Mouse (Mus musculus) thymus, adult 2 months (tissue): ENCODE measurements around the gene Dnal4. TPM values are rescaled to one million over a fixed set of nuclear protein-coding genes. Genes with fewer than 3 reads are reported as not detected.

ENCODE experiments used
- DNase-seq: peaks from one replicate; pipeline ENCODE4 v3.0.0; 2021
- H3K27ac ChIP-seq: fragments of 200-500 bp; 2 replicates; pipeline ENCODE4 v1.5.1; 2012; ENCODE audit warnings: low read length, control low read depth; ENCODE audit not compliant: control insufficient read depth, insufficient read depth
- H3K27me3 ChIP-seq: fragments of 200-500 bp; 2 replicates; pipeline ENCODE4 v1.6.1; 2012; ENCODE audit warnings: mild to moderate bottlenecking, low read length, moderate library complexity, mixed read lengths; ENCODE audit not compliant: control insufficient read depth, insufficient read depth
- H3K36me3 ChIP-seq: fragments of 200-500 bp; 2 replicates; pipeline ENCODE4 v1.6.1; 2012; ENCODE audit warnings: mild to moderate bottlenecking, low read length, moderate library complexity; ENCODE audit not compliant: control insufficient read depth, insufficient read depth
- H3K4me1 ChIP-seq: fragments of 200-500 bp; replicated peaks from 2 replicates; pipeline ENCODE4 v1.6.1; 2012; ENCODE audit warnings: low read length; ENCODE audit not compliant: control insufficient read depth, insufficient read depth
- H3K4me3 ChIP-seq: fragments of 200-500 bp; 2 replicates; pipeline ENCODE4 v1.5.1; 2012; ENCODE audit warnings: mild to moderate bottlenecking, low read length, control low read depth, moderate library complexity; ENCODE audit not compliant: control insufficient read depth, insufficient read depth
- CTCF ChIP-seq: fragments of 200-500 bp; IDR thresholded peaks from 2 replicates; pipeline ENCODE4 v1.5.1; 2012; ENCODE audit warnings: mild to moderate bottlenecking, control low read depth, low read length, moderate library complexity, borderline replicate concordance; ENCODE audit not compliant: control insufficient read depth, poor library complexity, insufficient read depth; ENCODE audit errors: extremely low read depth
- POLR2A ChIP-seq: fragments of 200-500 bp; IDR thresholded peaks from 2 replicates; pipeline ENCODE4 v1.6.1; 2012; ENCODE audit warnings: mild to moderate bottlenecking, low read length, control low read depth, moderate library complexity; ENCODE audit not compliant: control insufficient read depth, poor library complexity, insufficient read depth; ENCODE audit errors: extremely low read depth
- WGBS: fragments of 180-500 bp; shearing (Covaris S2); methylation state at CpG from one replicate; pipeline ENCODE4 v1.1.7; 2018; 5-methylcytosine and 5-hydroxymethylcytosine counted together
- polyA plus RNA-seq: library from polyadenylated mRNA; depleted of rRNA; stranded (reverse); fragments of >200 nt; gene quantifications from 2 replicates; pipeline ENCODE4 v1.2.3, GENCODE M21; 2012

Gene Dnal4
- polyA plus RNA-seq, 1 experiment, result 51.3 TPM

- TF ChIP-seq CTCF, result no peak
- no peak for TF ChIP-seq POLR2A
- 61% methylated on average over 8 of the region's 8 CpGs for WGBS
- no peak for DNase-seq
- Histone ChIP-seq H3K36me3 (no peaks in the 10 kb centered on the region), H3K27me3 (no peaks in the 10 kb centered on the region), H3K4me3 (no peak overlapping the region), H3K27ac (peak overlapping the region; percentile 29; the same call in 1 of the 2 replicates), H3K4me1 (peaks cover 22% of the 10 kb centered on the region)
Observed at GRCm38 (mm10) chr15:79755977-79756625, 21.5 kb downstream of the Dnal4 start.

- 94% methylated on average over 4 of the region's 4 CpGs for WGBS
- no peak overlapping the region for H3K4me3 ChIP-seq
- TF ChIP-seq POLR2A, result no peak
- no peak for TF ChIP-seq CTCF
- H3K36me3 ChIP-seq, result no peaks in the 10 kb centered on the region
- DNase-seq, result no peak
- H3K27me3 ChIP-seq, result no peaks in the 10 kb centered on the region
- no peak overlapping the region for H3K27ac ChIP-seq
- peaks cover 22% of the 10 kb centered on the region for H3K4me1 ChIP-seq
Observed at GRCm38 (mm10) chr15:79755176-79755575, 22.5 kb downstream of the Dnal4 start.

- DNase-seq, result no peak
- Histone ChIP-seq H3K4me1 (peaks cover 30% of the 10 kb centered on the region), H3K27me3 (no peaks in the 10 kb centered on the region), H3K27ac (no peak overlapping the region), H3K36me3 (no peaks in the 10 kb centered on the region), H3K4me3 (no peak overlapping the region)
- TF ChIP-seq POLR2A (no peak), CTCF (no peak)
- 76% methylated on average over 4 of the region's 4 CpGs for WGBS
Observed at GRCm38 (mm10) chr15:79753873-79754272, 23.8 kb downstream of the Dnal4 start.

- WGBS, result 95% methylated on average over 3 of the region's 3 CpGs
- no peak overlapping the region for H3K4me3 ChIP-seq
- TF ChIP-seq POLR2A (no peak), CTCF (no peak)
- H3K4me1 ChIP-seq, result peaks cover 35% of the 10 kb centered on the region
- no peaks in the 10 kb centered on the region for H3K27me3 ChIP-seq
- H3K27ac ChIP-seq, result no peak overlapping the region
- DNase-seq, result no peak
- no peaks in the 10 kb centered on the region for H3K36me3 ChIP-seq
Observed at GRCm38 (mm10) chr15:79753420-79753752, 24.3 kb downstream of the Dnal4 start.

- Histone ChIP-seq H3K4me1 (peaks cover 37% of the 10 kb centered on the region), H3K36me3 (no peaks in the 10 kb centered on the region), H3K4me3 (no peak overlapping the region), H3K27me3 (no peaks in the 10 kb centered on the region), H3K27ac (no peak overlapping the region)
- DNase-seq, result peak; percentile 79
- TF ChIP-seq CTCF, result peak; percentile 96
- TF ChIP-seq POLR2A, result no peak
- whole genome bisulfite sequencing, result 31% methylated on average over 11 of the region's 11 CpGs
Observed at GRCm38 (mm10) chr15:79752742-79753419, 24.8 kb downstream of the Dnal4 start.

GRCm38 (mm10) chr15:79751772-79752171 is 25.9 kb downstream of the Dnal4 start:
- no peaks in the 10 kb centered on the region for H3K36me3 ChIP-seq
- peak overlapping the region; percentile 16; the same call in 1 of the 2 replicates for H3K27ac ChIP-seq
- no peaks in the 10 kb centered on the region for H3K27me3 ChIP-seq
- no peak for DNase-seq
- TF ChIP-seq POLR2A (no peak), CTCF (no peak)
- peaks cover 34% of the 10 kb centered on the region for H3K4me1 ChIP-seq
- WGBS, result 38% methylated on average over 17 of the region's 17 CpGs
- no peak overlapping the region for H3K4me3 ChIP-seq
